Mouse (Mus musculus) MEL (cell line): ENCODE results near the gene Gm37240.

Source experiments
- CTCF ChIP-seq, 3 experiments: IDR thresholded peaks in 2 of 3; conservative IDR thresholded peaks in 1 of 3; 2 replicates each; pipeline ENCODE4 v1.5.1; 2011 to 2012; ENCODE audit warnings: low read length in 3 of 3, low read depth in 2 of 3, mild to moderate bottlenecking in 2 of 3, improper control_type of control experiment in 1 of 3, inconsistent platforms in 1 of 3, mixed read lengths in 1 of 3, moderate library complexity in 1 of 3; ENCODE audit not compliant: control insufficient read depth in 1 of 3, insufficient read depth in 1 of 3, poor library complexity in 1 of 3, severe bottlenecking in 1 of 3
- HCFC1 ChIP-seq: IDR thresholded peaks from 2 replicates; pipeline ENCODE4 v1.6.1; 2012; ENCODE audit warnings: low read depth, mild to moderate bottlenecking, inconsistent platforms, low read length, improper control_type of control experiment, moderate library complexity
- MAZ ChIP-seq: IDR thresholded peaks from 2 replicates; pipeline ENCODE4 v1.6.1; 2012; ENCODE audit warnings: low read depth, mild to moderate bottlenecking, inconsistent platforms, low read length, improper control_type of control experiment
- MYC ChIP-seq: IDR thresholded peaks from 2 replicates; pipeline ENCODE4 v1.6.1; 2011; ENCODE audit warnings: low read depth, mild to moderate bottlenecking, low read length, improper control_type of control experiment, moderate library complexity
- NRF1 ChIP-seq: IDR thresholded peaks from 2 replicates; pipeline ENCODE4 v1.6.1; 2014; ENCODE audit warnings: low read depth, mild to moderate bottlenecking, inconsistent platforms, low read length, improper control_type of control experiment, moderate library complexity; ENCODE audit not compliant: poor library complexity, insufficient read depth, severe bottlenecking
- POLR2A ChIP-seq, 2 experiments: IDR thresholded peaks; 2 replicates each; pipeline ENCODE4 v1.6.1; 2011 to 2012; ENCODE audit warnings: low read length in 2 of 2, mild to moderate bottlenecking in 2 of 2, control low read depth in 1 of 2, improper control_type of control experiment in 1 of 2, low read depth in 1 of 2, moderate library complexity in 1 of 2; ENCODE audit not compliant: control insufficient read depth in 1 of 2, insufficient read depth in 1 of 2, poor library complexity in 1 of 2

GRCm38 (mm10) chr3:85652727-85653665 is 234.3 kb downstream of the Gm37240 start:
- TF ChIP-seq MAZ (no peak), MYC (no peak), CTCF (IDR thresholded peaks at IDR 0.05 in 2 of 3, conservative IDR thresholded peaks at IDR 0.05 in 1 of 3; ENCODE audit: control insufficient read depth in 1 of 3, insufficient read depth in 1 of 3, low read depth in 2 of 3, low read length in 3 of 3, poor library complexity in 1 of 3, severe bottlenecking in 1 of 3) (no peak), POLR2A (IDR thresholded peaks at IDR 0.05; ENCODE audit: control insufficient read depth in 1 of 2, insufficient read depth in 1 of 2, low read depth in 1 of 2, low read length in 2 of 2, poor library complexity in 1 of 2) (no peak), HCFC1 (no peak), NRF1 (no peak)
